Mouse (Mus musculus) lung, adult 2 months (tissue): ENCODE results near the gene Il6st.

Experiments
- CTCF ChIP-seq: fragments of 200-500 bp; IDR thresholded peaks from 2 replicates; pipeline ENCODE4 v1.5.1; 2011; ENCODE audit warnings: mild to moderate bottlenecking, low read length, control low read depth; ENCODE audit not compliant: insufficient read depth
- POLR2A ChIP-seq: fragments of 200-500 bp; IDR thresholded peaks from 2 replicates; pipeline ENCODE4 v1.6.1; 2011; ENCODE audit warnings: low read depth, mild to moderate bottlenecking, control low read depth, low read length, borderline replicate concordance; ENCODE audit errors: extremely low read depth

GRCm38 (mm10) chr13:112457366-112457765 lies 6.5 kb upstream of the Il6st start:
- no peak for TF ChIP-seq CTCF
- no peak for TF ChIP-seq POLR2A
